Mouse (Mus musculus) layer of hippocampus, adult 18-20 months (tissue): Measurements from ENCODE around the gene Pea15a. TPM values are rescaled to one million over a fixed set of nuclear protein-coding genes. Genes with fewer than 3 reads are reported as not detected.
"Not testable (repeated sequence)": the region's sequence is repeated elsewhere in the genome, so short reads cannot be mapped to it uniquely, and the experiment has no call there.

Experiments used
- DNase-seq, 2 experiments: peaks; one replicate each; pipeline ENCODE4 v3.0.0; 2022; ENCODE audit warnings: low spot score in 2 of 2
- long read RNA-seq: library from polyadenylated mRNA; stranded (forward); transcript quantifications from one replicate; pipeline ENCODE4 v2.0.0, GENCODE M21; 2021
- total RNA-seq, 2 experiments: library from RNA; stranded (reverse); gene quantifications; 2 replicates each; pipeline ENCODE4 v1.2.3; 2021

Pea15a gene
- 100 to 1,000 TPM; 445 to 478 TPM for total RNA-seq
- long read RNA-seq, transcript Pea15a-201 (4 exons, 2,501 nt): major isoform, 777 of 914 reads
- long read RNA-seq, transcript Pea15a-203 (2 exons, 980 nt): minor isoform, 45 of 914 reads
- long read RNA-seq, transcript Pea15a-202 (4 exons, 2,435 nt): minor isoform, 12 of 914 reads
- long read RNA-seq, partial matches to known transcripts: 63 of 914 reads
- long read RNA-seq, other reads (novel, unspliced or antisense): 16 of 914 reads

DNA sequence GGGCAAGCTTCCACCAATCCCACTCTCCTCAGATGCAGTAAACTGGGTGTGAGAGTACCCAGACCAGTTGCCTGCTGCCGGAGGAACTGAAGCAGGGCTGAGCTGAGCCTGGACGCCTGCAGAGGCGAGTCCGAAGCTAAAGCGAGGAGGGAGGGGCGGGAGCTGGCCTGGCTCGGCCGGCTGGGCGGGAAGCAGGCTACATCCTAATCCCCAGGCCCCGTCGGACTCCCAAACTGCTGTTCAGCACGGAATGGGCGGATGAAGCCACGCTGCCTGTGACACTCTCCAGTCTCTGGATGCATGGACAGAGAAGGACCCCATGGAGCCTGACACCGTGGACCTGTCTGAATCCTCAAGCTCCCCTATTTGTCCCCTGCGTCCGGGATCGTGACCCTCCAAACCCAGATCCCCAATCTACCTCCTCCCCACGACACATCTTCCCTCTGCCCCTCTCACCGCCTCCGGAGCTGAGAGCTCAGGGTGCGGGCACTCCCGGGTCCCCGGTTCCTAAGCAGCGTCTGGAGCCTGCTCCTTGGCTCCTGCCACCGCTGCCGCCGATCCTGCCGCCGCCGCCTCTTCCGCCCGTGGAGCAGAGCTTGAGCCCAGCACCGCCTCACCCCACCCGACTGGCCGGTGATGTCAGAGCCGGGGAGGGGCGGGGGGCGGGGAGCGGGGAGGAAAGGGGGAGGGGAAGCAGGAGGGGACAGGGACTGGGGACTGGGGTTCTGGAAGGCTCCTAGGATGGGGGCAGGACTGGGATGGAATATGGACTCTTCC lies at the start of gene Pea15a:
Pea15a (minus strand) TSS at position 664 of the 777 bp plus-strand sequence.
- DNase-seq: peak; percentile 77 to 87

GRCm38 (mm10) chr1:172247679-172248078 lies 41.1 kb upstream of the Pea15a start:
- DNase-seq: peak in 1 of 2 experiments; percentile 16

- peak; percentile 53 to 65 for DNase-seq
Observed at GRCm38 (mm10) chr1:172247216-172247615, 40.6 kb upstream of the Pea15a start.

GRCm38 (mm10) chr1:172244645-172245044 lies 38.0 kb upstream of the Pea15a start:
- not testable (repeated sequence) for DNase-seq

DNA sequence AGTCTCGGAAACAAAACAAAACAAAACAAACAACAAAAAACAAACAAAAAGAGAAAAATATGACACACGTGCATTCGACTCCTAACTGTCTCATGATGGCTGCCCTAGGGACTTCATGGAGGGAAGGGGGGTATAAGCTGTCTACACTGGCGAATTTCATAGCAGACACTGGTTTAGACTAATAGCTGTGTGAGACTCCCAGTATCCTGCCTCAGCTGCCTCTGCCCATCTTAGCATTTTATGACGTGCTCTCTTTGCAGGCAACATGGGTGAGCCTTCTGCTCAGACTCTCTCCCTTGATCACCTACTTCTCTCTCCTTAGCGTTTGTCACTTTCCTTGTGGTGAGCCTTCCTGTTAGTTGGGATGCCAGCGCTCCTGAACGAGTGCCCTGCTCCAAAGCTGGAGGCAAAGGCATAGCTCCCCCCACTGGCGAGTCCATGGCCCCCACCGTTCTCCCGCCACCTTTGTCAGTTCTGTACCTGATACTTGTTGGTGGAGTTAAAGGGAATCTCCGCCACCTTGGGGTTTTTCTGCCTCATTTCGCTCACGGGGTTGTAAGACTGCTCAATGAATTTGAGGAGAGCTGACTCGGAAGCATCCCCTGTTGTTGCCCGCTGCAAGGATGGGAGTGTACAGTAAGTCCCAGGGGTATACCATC lies 37.1 kb upstream of the Pea15a start:
- DNase-seq: no peak

DNA sequence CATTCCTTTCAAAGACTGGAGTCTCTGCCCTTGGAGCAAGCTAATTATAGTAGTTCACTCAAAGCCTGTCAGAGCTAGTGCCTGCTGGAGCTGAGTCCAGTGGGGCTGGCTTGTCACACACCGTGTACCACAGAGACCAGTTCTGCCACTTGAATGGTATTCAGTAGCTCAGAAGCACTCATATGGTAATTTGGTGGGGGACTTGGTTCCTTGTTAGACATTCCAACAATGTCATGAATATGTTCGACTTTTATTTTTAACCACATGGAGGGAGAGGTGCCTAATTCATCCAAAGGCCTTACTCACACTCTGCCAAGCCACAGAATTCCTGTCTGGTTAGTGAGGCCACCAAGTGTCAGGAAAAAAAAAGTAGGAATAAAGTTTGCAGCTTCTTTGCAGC lies 35.8 kb upstream of the Pea15a start:
- peak in 1 of 2 experiments; percentile 7 for DNase-seq

- DNase-seq: no peak
Observed at GRCm38 (mm10) chr1:172240945-172241708, 34.5 kb upstream of the Pea15a start.

GRCm38 (mm10) chr1:172229215-172229614 lies 22.6 kb upstream of the Pea15a start:
- DNase-seq: no peak

DNA sequence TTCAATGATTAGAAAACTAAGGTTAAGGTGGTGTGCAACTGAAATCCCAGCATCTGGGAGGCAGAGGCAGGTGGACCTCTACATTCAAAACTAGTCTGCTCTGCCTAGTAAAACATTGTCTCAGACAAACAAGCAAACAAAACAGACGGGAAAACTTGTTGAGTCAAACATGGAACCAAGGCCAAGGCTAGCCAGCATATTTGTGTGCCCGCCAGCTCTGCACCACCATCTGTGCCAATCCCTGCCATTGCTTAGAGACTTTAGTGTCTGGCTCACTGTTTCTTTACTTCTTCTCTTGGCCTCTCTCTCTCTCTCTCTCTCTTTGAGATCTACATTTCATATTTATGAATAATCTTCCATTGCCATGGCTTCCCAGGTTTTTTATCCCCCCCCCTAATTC lies 21.6 kb upstream of the Pea15a start:
- DNase-seq: no peak

- DNase-seq: no peak
Observed at GRCm38 (mm10) chr1:172221297-172222063, 14.9 kb upstream of the Pea15a start.

- DNase-seq: no peak
Observed at GRCm38 (mm10) chr1:172220414-172220813, 13.8 kb upstream of the Pea15a start.

GRCm38 (mm10) chr1:172219451-172220406 lies 13.1 kb upstream of the Pea15a start, which contains the start of gene Casq1:
Casq1 (minus strand) TSS chr1:172219868.
- DNase-seq: no peak

DNA sequence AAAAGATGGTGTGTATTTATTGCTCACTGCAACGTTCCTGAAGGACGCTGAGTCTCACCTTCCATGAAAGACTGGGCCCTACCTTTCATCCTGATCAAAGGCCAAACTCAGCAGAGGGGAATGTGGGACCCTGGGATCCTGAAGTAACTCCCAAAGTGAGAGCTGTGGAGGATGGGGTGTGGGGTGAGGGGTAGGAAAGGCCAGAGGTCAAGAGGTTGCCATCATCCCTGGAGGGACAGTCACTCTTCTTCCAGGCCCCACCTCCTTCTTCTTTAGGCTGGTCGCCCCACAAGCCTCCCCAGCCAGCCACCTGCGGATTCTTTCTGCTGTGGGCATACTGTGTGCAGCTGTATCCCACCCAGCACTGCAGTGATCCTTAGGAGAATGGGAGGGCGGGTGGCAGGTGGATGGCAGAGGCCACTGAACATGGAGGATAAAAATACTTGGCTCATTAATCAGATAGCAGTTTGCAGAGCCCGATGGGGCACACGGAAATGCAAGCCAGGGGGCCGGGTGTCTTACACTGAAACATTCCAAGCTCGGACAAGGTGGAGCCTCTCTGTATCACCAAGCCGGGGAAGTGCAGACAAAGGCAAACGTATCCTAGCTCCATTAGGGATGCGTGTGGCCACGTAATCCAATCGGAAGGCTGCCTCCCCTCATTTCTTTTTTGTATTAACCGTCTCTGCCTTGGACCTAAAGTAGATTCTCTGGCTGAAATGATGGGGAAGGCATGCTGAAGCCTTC lies 11.7 kb upstream of the Pea15a start:
- DNase-seq: no peak

GRCm38 (mm10) chr1:172217148-172217547 lies 10.5 kb upstream of the Pea15a start:
- DNase-seq: peak; percentile 90 to 92

GRCm38 (mm10) chr1:172214748-172215147 lies 8.1 kb upstream of the Pea15a start:
- no peak for DNase-seq

GRCm38 (mm10) chr1:172213771-172214170 lies 7.2 kb upstream of the Pea15a start:
- DNase-seq: no peak

- DNase-seq: no peak
Observed at GRCm38 (mm10) chr1:172212776-172213175, 6.2 kb upstream of the Pea15a start.

GRCm38 (mm10) chr1:172207111-172207584 lies 544 bp upstream of the Pea15a start:
- DNase-seq: peak in 1 of 2 experiments; percentile 78
